Mouse (Mus musculus) brain, embryonic 14.5 days (tissue): ENCODE results near the gene Nedd9.

Experiments used
- CTCF ChIP-seq: fragments of 200-500 bp; IDR thresholded peaks from 2 replicates; pipeline ENCODE4 v1.5.1; 2012; ENCODE audit warnings: inconsistent platforms, mild to moderate bottlenecking, moderate library complexity, borderline replicate concordance; ENCODE audit not compliant: insufficient read depth, insufficient read length; ENCODE audit errors: extremely low read depth
- POLR2A ChIP-seq: fragments of 200-500 bp; IDR thresholded peaks from 2 replicates; pipeline ENCODE4 v1.6.1; 2012; ENCODE audit warnings: mild to moderate bottlenecking, inconsistent platforms, borderline replicate concordance; ENCODE audit not compliant: poor library complexity, insufficient read depth, insufficient read length, severe bottlenecking; ENCODE audit errors: extremely low read depth

DNA sequence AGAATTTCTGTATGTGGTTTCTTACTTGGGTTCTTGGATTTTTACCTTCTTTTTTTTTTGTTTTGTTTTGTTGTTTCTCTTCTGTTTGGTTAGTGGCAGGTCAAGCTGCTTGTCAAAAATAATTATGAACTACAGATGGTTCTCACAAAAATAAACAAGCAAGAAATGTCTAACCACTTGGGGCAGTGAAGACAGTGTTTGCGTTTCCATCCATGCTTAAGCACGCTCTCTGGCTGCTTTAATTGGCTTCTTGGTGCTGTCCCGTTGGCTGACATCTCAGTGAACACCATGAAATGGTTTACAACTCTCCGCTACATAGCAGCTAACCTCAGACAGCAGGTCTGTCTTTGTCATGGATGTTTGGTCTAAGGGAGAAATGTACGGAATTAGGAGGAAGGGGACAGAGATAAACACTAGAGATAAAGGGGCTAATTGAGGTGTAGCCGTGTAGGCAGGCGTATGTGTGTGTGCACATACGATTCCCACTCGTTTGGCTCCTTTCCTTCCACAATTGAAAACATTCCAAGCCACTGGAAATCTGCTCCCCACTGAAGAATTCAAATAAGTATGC, 2.6 kb upstream of the Nedd9 start:
- no peak for TF ChIP-seq CTCF
- no peak for TF ChIP-seq POLR2A
